Mouse (Mus musculus) ZHBTc4 (cell line): ENCODE data around the gene Nckap5l.

Experiments used
- DNase-seq: peaks from one replicate; pipeline ENCODE4 v3.0.0-alpha.2; 2011; ENCODE audit warnings: low read depth, low spot score

Gene Nckap5l

GRCm38 (mm10) chr15:99457606-99458401 is at the start of gene Nckap5l:
TSS of gene Nckap5l (minus strand) at chr15:99457748.
- peak; percentile 98 for DNase-seq

DNA sequence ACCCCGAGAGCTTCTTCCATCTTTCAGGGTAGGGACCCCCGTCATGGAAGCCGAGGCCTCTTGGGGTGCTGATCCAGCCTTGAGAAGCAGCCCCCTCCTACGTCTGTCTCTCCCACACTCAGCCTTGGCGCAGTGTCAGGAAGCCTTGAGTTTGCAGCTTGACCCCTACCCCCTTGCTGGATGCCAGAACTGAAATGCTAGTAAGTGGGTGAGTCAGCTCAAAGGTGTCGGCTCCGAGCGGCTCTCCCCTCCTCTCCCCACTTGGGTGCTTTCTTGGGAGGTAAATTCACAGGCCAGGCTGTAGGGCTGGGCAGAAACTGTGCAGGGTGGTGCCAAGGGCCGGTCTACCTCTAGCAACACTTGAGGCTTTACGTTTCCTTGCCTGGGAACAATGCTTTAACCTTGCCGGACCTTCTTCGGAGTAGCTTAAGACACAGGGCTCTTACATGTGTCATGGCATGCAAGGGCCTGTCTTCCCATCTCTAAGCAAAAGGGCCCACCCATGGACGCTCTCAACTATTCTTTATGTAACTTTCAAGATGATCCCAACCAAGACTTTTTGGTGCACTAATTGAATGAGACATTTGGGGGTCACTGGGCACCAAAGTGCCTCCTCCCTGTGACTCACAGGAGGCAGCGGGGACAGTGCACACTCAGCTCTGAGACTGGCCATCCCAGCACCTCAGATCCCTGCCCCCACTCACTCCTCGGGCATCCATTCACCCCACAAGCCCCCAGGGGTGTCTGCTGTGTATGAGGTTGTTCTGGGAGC is 48.0 kb upstream of the Nckap5l start:
- DNase-seq, result no peak

DNA sequence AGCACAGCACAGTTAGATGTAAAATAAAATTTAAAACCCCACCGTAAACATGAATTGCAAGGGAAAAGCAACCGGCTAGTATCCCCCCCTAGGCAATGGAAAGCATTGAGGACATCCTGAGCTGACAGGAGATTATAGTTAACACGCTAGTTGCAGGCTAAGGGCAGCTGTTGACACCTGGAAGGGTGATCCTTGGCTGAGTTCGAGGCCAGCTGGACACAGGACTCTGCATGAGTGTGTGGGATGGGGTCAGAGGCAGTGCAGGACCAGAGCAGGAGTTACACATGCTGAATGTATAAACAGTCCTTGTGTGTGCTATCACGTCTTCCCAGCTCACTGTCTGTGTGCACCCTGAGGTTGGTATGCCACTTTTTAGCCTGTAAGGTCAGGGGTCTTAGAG is 45.7 kb upstream of the Nckap5l start:
- DNase-seq, result no peak

- no peak for DNase-seq
These were observed 44.8 kb upstream of the Nckap5l start for GRCm38 (mm10) chr15:99502311-99502831.

GRCm38 (mm10) chr15:99501292-99502260 is 44.0 kb upstream of the Nckap5l start:
- no peak for DNase-seq

- DNase-seq, result no peak
These were observed 42.8 kb upstream of the Nckap5l start for GRCm38 (mm10) chr15:99500320-99500719.

GRCm38 (mm10) chr15:99499726-99500125 is 42.2 kb upstream of the Nckap5l start:
- no peak for DNase-seq

GRCm38 (mm10) chr15:99498781-99499180 is 41.2 kb upstream of the Nckap5l start:
- no peak for DNase-seq

GRCm38 (mm10) chr15:99498356-99498755 is 40.8 kb upstream of the Nckap5l start:
- no peak for DNase-seq

- DNase-seq, result no peak
These were observed 40.1 kb upstream of the Nckap5l start for GRCm38 (mm10) chr15:99497527-99498242.

- DNase-seq, result peak; percentile 93
These were observed 39.5 kb upstream of the Nckap5l start for GRCm38 (mm10) chr15:99497061-99497460.

GRCm38 (mm10) chr15:99484745-99485144 is 27.2 kb upstream of the Nckap5l start:
- DNase-seq, result no peak

DNA sequence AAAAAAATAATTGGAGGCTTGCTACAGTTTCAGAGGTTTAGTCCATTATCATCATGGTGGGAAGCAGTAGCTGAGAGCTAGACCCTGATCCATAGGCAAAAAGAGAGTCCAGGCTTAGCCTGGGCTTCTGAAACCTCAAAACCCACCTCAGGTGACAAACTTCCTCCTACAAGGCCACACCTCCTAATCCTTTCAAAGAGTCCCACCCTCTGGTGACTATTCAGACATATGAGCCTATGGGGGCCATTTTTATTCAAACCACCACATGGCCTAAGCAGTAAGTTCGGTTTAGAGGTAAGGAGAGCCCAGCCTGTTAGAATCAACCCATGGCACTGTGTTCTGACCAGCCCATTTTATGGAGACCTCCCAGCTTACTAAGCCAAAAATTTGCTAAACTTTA is 18.3 kb upstream of the Nckap5l start:
- DNase-seq, result peak; percentile 56

DNA sequence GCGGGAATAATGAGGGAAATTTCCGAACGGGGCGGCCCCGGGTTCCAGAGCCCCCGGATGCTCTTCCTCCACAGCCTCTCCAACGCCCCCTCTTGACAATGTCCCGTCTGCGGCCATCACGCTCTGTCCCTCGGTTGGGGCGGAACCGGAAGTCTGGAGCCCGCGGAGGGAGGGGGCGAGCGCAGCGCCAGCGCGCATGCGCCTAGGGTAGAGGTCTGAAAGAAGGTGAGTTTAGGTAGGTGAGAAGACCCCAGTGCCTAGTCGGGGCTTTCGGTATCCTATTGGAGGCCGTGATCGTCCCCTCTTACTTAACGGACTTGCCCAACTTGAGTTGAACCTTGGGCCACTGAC is 17.0 kb upstream of the Nckap5l start, which contains the start of gene Bcdin3d:
TSS of gene Bcdin3d (minus strand) at position 155 of the 351 bp plus-strand sequence.
- DNase-seq, result peak; percentile 95

GRCm38 (mm10) chr15:99473801-99474575 is 16.4 kb upstream of the Nckap5l start:
- peak; percentile 77 for DNase-seq

DNA sequence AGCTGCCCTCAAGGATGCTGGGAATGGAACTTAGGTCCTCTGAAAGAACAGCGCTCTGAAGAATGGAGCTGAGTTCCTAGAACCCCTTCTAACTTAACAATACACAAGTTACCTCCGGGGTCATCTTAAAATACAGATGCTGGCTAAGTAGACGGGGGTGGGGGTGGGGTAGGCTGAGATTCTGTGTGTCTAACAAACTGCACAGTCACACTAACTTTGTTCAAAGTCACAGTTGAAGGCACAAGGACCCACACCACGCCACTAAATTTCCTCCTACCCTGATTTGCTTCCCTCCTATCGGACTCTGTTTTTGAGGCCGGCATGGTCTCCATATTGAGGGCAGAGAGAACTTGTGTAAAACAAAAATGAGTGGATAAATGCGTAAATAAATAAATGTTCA is 15.4 kb upstream of the Nckap5l start:
- no peak for DNase-seq

GRCm38 (mm10) chr15:99471677-99472063 is 14.1 kb upstream of the Nckap5l start:
- DNase-seq, result peak; percentile 35

DNA sequence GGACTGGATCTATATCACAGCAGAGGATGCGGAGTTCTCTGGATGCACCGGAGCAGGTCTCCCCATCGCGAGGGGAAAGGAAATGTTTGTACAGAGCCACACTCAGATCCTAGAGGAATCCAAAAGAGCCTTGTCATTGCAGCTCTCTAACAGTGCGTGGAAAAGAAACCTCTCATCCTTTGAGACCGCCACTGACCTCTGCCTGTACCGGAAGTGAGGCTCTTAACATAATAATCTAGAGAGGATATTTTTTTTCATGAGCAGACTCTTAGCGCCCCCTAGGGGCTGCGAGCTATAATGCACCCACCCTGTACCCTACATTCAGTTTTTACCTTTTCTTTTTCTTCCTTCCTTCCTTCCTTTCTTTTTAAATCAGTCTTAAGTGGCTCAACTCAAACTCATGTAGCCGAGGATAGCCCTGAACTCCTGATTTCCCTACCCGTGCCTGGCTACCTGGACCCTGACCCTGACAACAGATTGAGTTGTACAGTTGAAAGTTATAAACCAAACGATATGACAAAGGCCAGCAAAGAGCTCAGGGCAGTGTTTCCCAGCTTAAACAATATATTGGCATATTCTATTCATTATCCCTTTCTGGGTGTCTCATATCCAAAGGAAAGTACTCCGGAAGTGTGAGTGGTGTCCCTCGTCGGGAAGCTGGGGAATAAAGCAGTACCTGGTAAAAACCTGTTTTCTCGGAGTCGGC is 13.6 kb upstream of the Nckap5l start:
- DNase-seq, result peak; percentile 43

- DNase-seq, result peak; percentile 30
These were observed 12.7 kb upstream of the Nckap5l start for GRCm38 (mm10) chr15:99470224-99470761.
